Mouse (Mus musculus) thymus, postnatal 0 days (tissue): Measurements from ENCODE around the gene Slc2a4. TPM values are rescaled to one million over a fixed set of nuclear protein-coding genes. Genes with fewer than 3 reads are reported as not detected.
"Not testable (repeated sequence)": the region's sequence is repeated elsewhere in the genome, so short reads cannot be mapped to it uniquely, and the experiment has no call there.

Source experiments
- DNase-seq: peaks from one replicate; pipeline ENCODE4 v3.0.0-alpha.2; 2015; ENCODE audit warnings: low spot score
- polyA plus RNA-seq: library from polyadenylated mRNA; unstranded; fragments of >200 nt; fragmentation: Nextera tagmentation; extraction: Ambion mirVana; gene quantifications from 2 replicates; pipeline ENCODE4 v1.2.1, GENCODE M21; 2015

Slc2a4 gene
- polyA plus RNA-seq, 1 experiment from 2014 or later = 11.9 TPM

DNA sequence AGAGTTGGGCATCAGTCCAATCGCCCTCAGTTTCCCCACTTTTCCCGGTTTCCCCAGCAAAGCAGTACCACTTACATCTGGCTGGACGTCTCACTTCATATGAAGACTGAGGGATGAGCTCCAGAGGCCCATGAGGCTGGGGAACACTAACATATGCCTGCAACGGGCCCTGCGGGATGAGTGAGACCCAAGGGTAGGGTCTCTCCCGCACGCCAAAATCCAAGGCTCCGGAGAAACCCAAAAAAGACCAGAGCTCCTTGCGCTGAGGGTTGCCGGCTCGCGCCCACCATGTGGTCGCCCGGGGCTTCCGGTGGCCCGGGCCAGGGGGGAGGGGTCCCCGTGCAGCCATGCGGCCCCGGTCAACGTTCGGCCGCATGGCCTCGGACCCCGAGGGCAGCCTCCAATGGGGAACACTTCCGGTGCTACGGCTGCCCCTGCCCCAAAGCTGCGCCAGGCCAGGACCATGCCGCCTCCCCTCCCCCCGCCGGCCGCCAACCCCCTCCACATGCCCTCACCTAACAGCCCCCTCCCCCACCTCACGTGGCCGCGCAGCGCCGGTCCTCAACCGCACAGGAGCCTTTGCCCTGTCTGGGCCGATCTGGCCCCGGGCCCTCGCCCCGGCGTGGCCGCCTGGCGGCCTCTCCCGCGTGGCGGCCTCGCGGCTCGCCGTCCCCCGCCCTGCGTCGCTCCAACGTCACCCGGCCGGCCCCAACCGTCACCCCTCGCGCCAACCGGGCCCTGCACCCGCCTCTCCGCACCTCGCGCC is 27.5 kb downstream of the Slc2a4 start:
- peak; percentile 44 for DNase-seq

DNA sequence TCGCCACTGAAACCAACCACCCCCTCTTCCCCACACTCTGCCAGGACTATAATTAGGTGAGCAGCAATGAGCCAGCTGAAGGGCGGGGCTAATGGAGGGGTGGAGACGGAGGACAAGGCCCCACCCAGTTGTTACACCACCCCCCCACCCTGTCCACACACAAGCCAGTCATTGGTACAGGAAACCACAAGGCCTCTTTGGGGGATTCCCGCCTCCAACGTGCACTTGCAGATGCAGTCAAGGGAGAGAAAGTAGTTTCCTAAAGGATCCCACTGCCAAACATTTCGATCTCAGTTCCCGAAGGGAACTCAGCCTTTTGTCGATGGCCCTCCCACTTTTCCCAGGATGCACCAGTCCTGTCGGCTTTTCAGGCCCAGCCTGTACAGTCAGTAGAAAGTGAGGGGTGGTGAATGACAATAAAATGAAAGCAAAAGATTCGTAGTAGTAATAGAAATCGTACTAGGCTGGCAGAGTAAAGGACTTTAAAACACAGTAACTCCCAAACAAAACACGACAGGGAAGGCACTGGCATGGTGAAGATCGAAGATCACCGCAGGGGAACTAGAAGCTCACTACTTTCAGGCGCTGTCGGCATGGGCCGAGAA is 28.2 kb downstream of the Slc2a4 start:
- DNase-seq = peak; percentile 78

DNA sequence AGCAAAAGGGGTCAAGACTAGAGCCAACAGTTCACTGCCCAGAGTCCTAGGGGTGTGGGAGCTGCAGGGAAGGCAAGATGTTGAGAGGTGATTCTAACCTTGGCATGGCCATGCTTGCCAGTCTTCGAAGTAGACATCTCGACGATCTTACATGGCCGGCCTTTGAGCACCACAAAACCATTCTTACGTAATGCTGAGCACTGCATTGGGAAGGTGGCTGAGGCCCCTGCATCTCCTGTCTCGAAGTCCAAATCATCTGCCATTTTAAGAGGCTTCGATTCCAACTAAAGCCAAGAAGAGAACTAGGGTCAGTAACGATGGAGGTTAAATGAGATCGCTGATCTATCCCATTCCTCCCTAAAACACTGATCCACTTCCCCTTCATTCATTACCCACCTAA is 28.9 kb downstream of the Slc2a4 start:
- no peak for DNase-seq

DNA sequence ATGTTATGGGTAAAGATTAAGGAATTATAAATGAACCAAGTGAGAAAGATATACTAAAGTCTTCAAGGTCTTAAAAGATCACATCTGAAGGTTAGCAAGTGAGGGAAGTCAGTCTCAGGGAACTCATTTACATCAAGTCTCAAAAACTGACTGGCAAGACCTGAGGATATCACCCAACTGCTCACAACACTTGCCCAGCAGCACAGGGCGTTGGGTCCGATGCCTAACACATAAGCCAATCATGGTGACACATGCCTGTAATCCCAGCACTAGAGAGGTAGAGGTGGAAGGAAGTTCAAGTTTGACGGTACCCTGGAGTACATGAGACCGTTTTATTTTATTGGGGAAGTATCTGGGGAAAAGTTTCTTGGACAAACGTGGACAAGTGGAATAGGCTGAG is 29.9 kb downstream of the Slc2a4 start:
- DNase-seq = no peak

DNA sequence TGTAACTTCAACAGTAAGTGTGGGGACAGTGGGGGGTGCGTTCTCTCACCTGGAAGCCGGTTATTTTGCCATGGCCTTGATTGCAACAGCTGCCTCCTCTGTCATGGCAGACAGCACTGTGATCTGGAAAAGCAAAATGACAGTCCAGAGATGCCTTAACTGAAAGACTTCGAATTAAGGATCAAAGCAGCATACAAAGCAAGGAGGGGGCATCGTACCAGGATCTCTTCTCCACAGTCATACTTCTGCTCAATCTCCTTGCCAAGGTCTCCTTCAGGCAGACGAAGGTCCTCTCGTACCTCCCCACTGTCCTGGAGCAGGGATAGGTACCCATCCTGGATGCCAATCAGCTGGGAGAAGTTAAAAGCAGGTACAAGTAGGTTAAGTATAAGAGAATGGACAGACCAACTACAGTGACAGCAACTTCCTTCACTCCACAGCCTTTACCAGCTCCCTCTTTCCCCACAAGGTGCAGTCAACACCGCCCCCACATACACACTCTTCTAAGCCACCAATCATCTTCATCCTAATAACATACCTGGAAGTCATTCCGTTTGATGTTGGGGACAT is 30.5 kb downstream of the Slc2a4 start:
- DNase-seq = no peak

DNA sequence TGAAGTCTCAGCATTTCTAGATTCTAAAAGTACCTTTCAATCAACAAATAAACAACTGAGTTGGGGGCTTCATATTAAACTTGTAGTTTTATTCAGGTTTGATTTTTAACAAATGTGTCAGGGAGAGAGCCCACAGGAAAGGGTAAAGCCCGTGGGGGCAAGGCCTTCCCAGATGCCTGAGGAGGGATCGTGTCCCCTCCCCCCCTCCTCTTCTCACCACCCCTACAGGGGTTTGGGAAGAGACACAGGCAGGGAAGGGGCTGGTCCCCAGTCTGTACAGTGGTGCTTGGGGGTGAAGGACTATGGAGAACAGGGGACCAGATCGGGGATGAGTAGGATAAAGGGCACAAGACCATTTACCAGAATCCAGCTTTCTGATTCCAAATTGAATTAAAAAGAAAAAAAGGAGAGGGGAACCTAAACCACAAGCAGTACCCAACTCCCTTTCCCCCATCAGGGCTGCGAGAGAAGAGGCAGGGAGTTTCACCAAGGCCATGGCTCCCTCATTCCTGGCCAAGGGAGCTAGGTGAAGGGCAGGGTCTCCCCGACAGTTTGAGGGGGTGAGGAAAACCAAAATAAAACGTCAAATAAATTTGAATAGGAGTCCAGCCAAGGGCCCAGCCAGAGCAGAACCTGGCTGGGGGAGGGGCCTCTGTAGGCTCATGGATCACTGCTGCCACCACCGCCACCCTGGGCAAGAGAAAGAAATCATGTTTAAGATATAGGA is 31.2 kb downstream of the Slc2a4 start:
- not testable (repeated sequence) for DNase-seq

DNA sequence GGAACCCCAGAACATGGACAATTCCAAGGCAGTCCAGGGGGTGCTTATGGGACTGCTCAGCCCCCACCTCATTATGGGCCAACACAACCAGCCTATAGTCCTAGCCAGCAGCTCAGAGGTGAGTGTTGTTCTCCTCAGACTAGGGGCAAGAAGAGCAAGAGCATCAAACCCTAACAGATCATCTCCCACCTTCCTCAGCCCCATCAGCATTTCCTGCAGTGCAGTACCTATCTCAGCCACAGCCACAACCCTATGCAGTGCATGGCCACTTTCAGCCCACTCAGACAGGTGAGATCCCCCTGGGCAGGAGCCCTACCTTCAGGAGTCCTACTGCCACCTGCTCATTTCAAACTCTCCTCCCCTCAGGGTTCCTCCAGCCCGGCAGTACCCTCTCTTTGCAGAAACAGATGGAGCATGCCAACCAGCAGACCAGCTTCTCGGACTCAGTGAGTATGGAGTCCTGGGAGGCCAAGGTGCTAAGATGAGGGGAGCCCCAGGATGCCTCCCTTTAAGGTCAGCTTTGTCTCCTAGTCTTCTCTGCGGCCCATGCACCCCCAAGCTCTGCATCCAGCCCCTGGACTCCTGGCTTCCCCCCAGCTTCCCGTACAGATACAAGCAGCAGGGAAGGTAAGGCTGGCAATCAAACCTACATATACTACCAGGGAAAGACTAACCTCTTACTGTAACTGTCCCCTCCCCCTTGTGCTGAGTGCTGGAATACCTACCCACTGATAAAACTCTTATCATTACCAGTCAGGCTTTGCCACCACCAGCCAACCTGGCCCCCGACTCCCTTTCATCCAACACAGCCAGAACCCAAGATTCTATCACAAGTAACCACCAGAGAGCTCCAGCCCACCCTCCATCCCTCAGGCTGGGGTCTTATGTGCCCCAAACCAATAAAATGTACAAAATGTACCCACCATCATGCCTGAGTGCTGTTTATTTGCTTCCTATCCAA is 32.0 kb downstream of the Slc2a4 start:
- DNase-seq = no peak

DNA sequence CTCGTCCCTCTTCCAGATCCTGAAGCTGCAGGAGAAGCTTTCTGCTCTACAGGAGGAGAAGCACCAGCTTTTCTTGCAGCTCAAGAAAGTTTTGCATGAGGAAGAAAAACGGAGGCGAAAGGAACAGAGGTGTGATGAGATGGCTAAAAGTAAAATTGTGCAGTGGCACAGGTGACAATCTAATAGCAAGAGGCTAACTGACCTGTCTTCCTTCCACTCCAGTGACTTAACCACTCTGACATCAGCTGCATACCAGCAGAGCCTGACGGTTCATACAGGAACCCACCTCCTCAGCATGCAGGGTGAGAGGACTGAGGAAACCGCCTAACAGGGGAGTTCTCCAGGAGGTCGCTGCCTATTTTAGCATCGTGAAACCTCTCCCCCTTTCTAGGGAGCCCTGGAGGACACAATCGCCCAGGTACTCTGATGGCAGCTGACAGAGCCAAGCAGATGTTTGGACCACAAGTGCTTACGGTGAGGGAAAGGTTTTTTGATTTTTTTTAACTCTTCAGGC is 33.0 kb downstream of the Slc2a4 start:
- no peak for DNase-seq

DNA sequence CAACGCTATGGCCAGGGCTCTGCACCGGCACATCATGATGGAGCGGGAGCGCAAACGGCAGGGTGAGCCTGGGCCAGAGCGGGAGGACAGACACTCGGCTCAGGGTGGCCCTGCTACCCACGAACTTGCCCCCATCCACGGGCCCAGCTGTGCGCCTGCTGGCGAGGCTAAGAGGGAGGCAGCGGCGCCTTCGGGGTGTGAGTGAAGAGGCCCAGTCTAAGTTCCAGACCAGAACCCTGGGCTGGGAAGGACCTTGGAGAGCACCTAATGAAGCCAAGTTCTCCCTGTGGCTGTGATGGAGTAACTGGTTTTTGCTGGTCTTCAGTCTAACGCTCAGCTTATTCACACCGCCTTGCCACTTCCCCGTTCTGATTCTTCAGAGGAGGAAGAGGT is 33.6 kb downstream of the Slc2a4 start:
- DNase-seq = no peak

DNA sequence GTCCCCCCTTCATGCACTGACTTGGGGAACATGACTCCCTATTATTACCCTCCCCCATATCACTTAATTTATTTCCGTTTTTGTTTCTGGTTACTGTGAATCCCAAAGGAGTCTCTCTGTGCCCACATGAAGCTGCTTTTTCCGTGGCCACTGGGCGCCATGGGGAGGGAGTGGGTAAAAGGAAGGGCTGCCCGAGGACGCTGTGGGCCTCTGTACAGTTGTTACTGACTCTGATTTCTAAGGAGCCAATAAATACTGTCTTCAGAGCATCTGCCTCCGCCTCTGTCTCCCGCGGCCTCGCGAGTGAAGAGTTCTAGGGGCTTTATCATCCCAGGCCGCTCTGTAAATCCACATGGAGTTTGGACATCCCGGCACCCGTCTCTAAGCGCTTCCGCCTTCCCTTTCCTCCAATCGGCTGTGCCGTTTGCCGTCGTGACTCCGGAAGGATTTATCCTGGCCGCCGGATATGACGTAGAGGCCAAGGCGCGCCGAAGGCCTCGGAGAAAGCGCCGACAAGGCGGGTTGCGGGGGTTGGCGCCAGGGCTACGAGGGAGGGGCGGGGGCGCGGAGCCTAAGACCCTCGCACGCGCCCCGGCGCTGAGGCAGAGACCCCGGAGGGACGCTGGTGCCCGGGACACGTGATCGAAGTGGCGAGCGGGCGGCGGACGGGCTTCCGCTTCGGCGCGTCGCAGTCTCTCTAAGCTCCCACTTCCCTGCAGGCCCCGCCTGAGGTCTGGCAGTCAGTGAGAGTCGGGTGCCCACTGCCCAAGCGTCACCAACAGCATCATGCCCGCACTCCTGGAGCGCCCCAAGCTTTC is 34.2 kb downstream of the Slc2a4 start, which contains the start of gene Gps2:
Gene Gps2 (plus strand): TSS at position 335 of the 818 bp plus-strand sequence.
- DNase-seq = peak; percentile 92

DNA sequence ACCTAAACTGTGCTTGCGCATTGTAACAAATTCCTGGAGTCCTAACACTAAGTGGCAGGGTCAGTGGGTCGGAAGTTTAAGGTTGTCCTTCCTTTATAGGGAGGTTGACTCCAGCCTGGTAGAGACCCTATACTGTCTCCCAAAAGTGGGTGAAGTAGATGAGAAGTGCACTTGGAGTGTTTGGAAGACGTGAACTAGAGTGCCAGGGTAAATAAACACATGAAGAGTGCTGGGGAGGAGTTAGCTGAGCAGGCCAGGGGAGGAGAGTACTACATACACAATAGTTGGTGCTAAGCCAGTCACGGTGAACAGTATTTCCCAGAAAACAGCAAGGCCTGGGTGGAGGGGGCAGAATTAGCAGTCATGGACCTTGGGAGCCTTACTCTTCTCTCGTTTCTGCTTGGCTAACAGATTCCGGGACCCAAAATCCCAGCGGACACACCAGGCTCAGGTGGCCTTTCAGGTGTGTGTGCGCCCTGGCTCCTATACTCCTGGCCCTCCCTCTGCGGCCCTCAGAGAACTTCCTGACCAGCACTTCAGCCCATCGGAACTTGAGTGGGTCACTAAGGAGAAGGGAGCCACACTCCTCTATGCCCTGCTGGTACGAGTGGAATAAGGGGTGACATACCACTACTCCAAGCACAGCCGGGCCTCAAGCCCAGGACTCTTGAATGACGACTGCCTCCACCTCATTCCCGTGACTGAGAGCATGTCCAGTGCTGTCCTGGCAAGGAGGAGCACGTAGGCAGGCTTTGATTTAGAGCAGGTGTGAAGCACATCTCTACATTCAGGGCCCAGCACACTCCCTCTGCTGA is 35.1 kb downstream of the Slc2a4 start:
- DNase-seq = no peak

DNA sequence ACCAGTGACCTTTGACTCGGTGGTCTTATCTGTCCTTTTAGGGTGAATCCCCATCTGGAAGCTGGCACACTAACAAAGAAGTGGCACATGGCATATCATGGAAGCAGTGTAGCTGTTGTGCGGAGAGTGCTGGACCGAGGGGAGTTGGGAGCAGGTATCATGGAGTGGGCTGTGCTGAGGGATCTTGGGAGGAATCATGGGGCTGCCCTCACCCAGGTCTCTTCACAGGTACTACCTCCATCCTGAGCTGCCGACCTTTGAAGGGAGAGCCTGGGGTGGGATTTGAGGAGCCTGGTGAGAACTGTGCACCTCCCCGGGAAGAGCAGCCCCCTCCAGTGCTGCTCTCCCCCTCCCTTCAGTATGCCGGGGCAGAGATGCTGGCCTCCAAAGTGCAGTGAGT is 36.3 kb downstream of the Slc2a4 start:
- DNase-seq = no peak

DNA sequence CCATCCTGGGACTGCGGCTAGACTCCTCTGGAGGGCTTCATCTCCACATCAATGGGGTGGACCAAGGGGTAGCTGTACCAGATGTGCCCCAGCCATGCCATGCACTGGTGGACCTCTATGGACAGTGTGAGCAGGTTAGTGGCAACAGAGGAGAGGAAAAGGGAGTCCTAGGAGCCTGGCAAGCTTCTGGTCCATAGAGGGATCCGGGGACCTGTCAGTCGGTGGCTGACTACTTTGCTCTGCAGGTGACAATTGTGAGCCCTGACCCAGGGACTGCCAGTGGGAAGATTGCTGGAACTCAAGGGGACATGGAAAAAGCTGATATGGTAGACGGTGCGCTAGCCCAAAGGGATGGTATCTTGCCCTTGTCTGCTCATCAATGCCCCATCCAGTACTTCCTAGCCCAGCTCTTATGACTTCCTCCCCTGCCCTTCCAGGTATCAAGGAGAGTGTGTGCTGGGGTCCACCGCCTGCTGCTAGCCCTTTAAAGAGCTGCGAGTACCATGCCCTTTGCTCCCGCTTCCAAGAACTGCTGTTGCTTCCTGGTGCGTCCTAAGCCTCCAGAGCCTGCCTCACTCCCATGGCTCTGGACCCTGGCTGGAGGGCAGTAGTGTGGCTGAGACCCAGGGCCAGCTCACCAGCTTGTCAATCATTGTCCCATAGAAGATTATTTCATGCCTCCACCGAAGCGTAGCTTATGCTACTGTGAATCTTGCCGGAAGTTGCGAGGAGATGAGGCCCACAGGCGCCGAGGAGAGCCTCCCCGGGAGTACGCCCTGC is 37.0 kb downstream of the Slc2a4 start:
- no peak for DNase-seq

DNA sequence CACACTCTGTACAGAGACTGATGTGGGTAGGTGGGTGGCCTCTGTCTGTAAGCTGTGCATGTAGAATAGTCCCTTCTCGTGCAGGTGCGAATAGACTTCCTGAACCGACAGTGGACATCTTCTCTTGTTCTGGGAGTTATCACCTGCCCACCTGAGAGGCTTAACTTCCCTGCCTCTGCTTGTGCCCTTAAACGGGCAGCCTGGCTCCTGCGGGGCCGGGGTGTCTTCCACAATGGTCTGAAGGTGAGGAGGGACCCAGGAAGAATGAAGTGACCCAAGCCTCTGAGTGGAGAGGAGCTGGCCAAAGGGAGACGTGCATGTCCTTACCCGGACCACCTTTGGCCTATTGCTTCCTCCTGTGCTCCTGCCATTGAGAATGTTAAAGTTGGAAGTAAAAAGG is 37.8 kb downstream of the Slc2a4 start:
- DNase-seq = no peak

DNA sequence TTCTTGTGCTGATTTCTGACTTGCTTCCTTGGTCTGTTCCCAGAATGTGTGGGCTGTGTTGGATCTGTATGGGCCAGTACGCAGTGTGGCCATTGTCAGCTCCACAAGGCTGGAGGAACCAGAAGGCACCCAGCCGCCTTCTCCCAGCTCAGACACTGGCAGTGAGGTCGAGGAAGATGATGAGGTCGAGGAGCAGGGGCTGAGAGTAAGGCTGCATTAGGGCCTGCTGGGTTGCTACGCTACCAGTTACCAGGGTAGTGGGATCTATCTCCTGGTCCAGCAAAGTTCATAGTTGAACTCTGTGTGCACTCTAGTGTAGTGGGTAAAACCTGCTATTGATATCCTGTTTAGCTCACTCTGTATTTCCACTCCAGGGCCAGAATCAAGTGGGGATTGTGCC is 38.8 kb downstream of the Slc2a4 start:
- DNase-seq = no peak

DNA sequence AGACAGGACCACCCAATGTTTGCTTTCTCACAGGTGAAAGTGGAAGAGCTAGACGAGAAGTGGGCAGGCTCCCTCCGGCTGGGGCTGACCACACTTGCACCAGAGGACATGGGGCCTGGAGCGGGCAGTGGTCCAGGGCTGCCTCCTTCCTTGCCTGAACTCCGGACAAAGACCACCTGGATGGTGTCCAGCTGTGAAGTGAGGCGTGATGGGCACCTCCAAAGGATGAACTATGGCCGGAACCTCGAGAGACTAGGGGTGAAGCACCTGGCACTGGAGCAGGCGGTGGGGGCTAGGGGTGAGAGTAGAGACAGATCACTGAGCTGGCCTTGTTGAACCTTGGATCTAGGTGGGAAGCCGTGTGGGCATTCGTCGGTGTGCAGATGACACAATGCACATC is 39.3 kb downstream of the Slc2a4 start:
- DNase-seq = no peak

DNA sequence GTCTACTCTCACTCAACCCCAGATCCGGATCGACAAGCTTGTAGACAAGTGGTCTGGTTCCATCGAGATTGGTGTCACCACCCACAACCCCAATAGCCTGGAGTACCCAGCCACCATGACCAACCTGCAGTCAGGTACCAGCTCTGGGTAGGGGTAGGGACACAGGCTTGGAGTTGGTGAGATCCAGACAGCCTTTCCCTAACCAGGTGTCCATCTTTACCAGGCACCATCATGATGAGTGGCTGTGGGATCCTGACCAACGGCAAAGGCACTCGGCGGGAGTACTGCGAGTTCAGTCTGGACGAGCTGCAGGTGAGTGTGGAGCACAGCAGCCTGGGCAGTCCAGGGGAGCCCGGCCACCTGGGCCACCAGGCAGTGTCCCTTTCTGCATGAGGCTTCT is 43.7 kb downstream of the Slc2a4 start:
- no peak for DNase-seq

DNA sequence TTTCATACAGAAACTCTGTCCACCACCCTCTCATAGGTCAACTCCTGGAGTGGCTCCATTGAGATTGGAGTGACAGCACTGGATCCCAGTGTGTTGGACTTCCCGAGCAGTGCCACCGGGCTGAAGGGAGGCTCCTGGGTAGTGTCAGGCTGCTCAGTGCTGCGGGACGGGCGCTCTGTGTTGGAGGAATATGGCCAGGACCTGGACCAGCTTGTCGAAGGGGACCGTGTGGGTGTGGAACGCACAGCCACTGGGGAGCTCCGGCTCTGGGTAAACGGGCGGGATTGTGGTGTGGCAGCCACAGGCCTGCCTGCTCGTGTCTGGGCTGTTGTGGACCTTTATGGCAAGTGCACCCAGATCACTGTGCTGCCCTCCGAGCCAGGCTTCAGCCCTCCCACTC is 45.0 kb downstream of the Slc2a4 start:
- no peak for DNase-seq
